ENCODE assay signal across 8 mouse cellular contexts in the genomic region with DNA sequence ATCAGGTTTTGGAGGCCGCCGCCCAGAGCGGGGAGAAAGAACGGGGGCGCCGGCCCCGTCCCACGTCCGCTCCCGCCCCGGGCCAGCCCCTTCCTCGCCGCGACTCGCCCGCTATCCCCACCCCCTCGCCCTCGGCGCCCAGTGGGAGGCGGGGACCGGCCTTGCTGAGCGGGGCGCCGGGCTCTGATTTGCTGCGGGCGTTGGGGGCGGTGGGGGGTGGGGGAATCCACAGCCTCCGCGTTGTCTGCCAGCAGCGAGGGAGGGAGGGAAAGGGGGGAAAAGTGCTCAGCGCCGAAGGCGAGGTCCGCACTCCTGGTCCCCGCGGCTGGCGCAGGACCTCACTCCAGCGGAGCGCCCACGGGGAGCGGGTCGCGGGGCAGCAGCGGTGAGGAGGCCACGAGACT. TPM values are rescaled to one million over a fixed set of nuclear protein-coding genes. Genes with fewer than 3 reads are reported as not detected.
DNase-seq lines count a peak whose midpoint lies in the region; ATAC-seq lines count a peak whose summit lies in the region.

TSS of gene Col5a1 (plus strand) at position 278 of the 404 bp plus-strand sequence.

- WGBS in intestine, embryonic 15.5 days = 0% methylated on average over 43 of the region's 45 CpGs
- whole genome bisulfite sequencing in liver, embryonic 16.5 days (ENCODE audit: insufficient replicate concordance) = under 1% methylated on average over 45 of the region's 45 CpGs

- peaks cover 2% of the 10 kb centered on the region; the same call in 1 of the 2 replicates for H3K4me1 ChIP-seq in brown adipose tissue, adult 24 weeks (ENCODE audit: control insufficient read depth, insufficient read depth, insufficient read length, low read length)
- peaks cover 35% of the 10 kb centered on the region for H3K4me1 ChIP-seq in intestine, embryonic 15.5 days (replicated peaks)
- no peaks in the 10 kb centered on the region; the same call in 1 of the 2 replicates for H3K4me1 ChIP-seq in liver, embryonic 16.5 days (ENCODE audit: control insufficient read depth, low read depth, low read length)

- H3K27ac ChIP-seq in brown adipose tissue, adult 24 weeks (replicated peaks; ENCODE audit: low read depth, low read length) = peak within 1 kb of the TSS; percentile 53
- H3K27ac ChIP-seq in intestine, embryonic 15.5 days = peak within 1 kb of the TSS; percentile 91
- no peak within 1 kb of the TSS for H3K27ac ChIP-seq in liver, embryonic 16.5 days (ENCODE audit: low read length)

- peak within 1 kb of the TSS; percentile 87 for H3K4me2 ChIP-seq in intestine, embryonic 15.5 days (replicated peaks)
- H3K4me2 ChIP-seq in liver, embryonic 16.5 days (ENCODE audit: low read depth, low read length) = peak within 1 kb of the TSS; percentile 65

- peak within 1 kb of the TSS; percentile 73 for H3K4me3 ChIP-seq in brown adipose tissue, adult 24 weeks (ENCODE audit: insufficient read depth, low read depth, low read length)
- peak within 1 kb of the TSS; percentile 77 for H3K4me3 ChIP-seq in intestine, embryonic 15.5 days (replicated peaks)
- peak within 1 kb of the TSS; percentile 56 for H3K4me3 ChIP-seq in liver, embryonic 16.5 days (ENCODE audit: low read depth, low read length)

- no peaks in the 10 kb centered on the region for H3K36me3 ChIP-seq in intestine, embryonic 15.5 days
- no peaks in the 10 kb centered on the region for H3K36me3 ChIP-seq in liver, embryonic 16.5 days (ENCODE audit: control insufficient read depth, insufficient read depth)

- peak within 1 kb of the TSS; percentile 90 for H3K9ac ChIP-seq in intestine, embryonic 15.5 days
- peak within 1 kb of the TSS; percentile 31; the same call in 1 of the 2 replicates for H3K9ac ChIP-seq in liver, embryonic 16.5 days (ENCODE audit: low read depth, low read length)

- H3K9me3 ChIP-seq in intestine, embryonic 15.5 days = no peaks in the 10 kb centered on the region
- H3K9me3 ChIP-seq in liver, embryonic 16.5 days (replicated peaks; ENCODE audit: control insufficient read depth, low read length) = no peaks in the 10 kb centered on the region

- peak; percentile 91 for ATAC-seq in intestine, embryonic 15.5 days
- ATAC-seq in liver, embryonic 16.5 days (ENCODE audit: low read depth) = peak; percentile 83

- peaks cover 10% of the 10 kb centered on the region; the same call in 1 of the 2 replicates for H3K27me3 ChIP-seq in intestine, embryonic 15.5 days (replicated peaks)
- peaks cover 49% of the 10 kb centered on the region for H3K27me3 ChIP-seq in liver, embryonic 16.5 days (ENCODE audit: control insufficient read depth, insufficient read depth, low read depth, low read length)

- peak; percentile 45 to 72 for DNase-seq in layer of hippocampus, postnatal 10 days (ENCODE audit: low spot score in 2 of 2)
- no peak for DNase-seq in layer of hippocampus, adult 9-11 months
- peak; percentile 87 to 91 for DNase-seq in gastrocnemius, postnatal 4 days (ENCODE audit: low spot score in 2 of 2)
- peak; percentile 62 for DNase-seq in ovary, postnatal 10 days (ENCODE audit: low spot score)
- DNase-seq in urinary bladder, postnatal 25 days (ENCODE audit: low spot score) = peak; percentile 66

RNA-seq across cellular contexts. Expression of gene Col5a1, which starts in this region (rescaled TPM):
- 10 to 100 TPM in 1 of 2 experiments, 1 to 10 TPM in 1; 9.9 to 10.8 TPM for total RNA-seq in layer of hippocampus, postnatal 10 days (2021)
- 10.2 and 12.4 TPM in 2 replicates for polyA plus RNA-seq in brown adipose tissue, adult 24 weeks (2012; ENCODE audit: insufficient read depth, insufficient read length, missing spikeins)
- 100 to 1,000 TPM; 479 to 480 TPM for total RNA-seq in gastrocnemius, postnatal 4 days (2021)
- polyA plus RNA-seq in intestine, embryonic 15.5 days (2015; fragmentation: Nextera tagmentation; extraction: Ambion mirVana) = 96.3 and 97.9 TPM in 2 replicates
- 11.1 and 12.5 TPM in 2 replicates for polyA plus RNA-seq in liver, embryonic 16.5 days (2015; fragmentation: Nextera tagmentation; extraction: Ambion mirVana)

Comparison
In these comparisons a context has a peak if more than half of its experiments do, and no peak if none do; other contexts are left out.
1. RNA of gene Col5a1 (total RNA-seq): 479 to 480 TPM in gastrocnemius, postnatal 4 days; 9.9 to 10.8 TPM in layer of hippocampus, postnatal 10 days; every median in the first group is over 10 times any median in the second.
2. Peak in every context shown above with its lines, with median percentiles within 50 percentile points of each other: H3K4me3 ChIP-seq.